Mouse (Mus musculus) right cerebral cortex, postnatal 10 days (tissue): ENCODE measurements around the gene 1700001C19Rik.

Source experiments
- DNase-seq, 2 experiments: peaks; one replicate each; pipeline ENCODE4 v3.0.0; 2021; ENCODE audit warnings: low spot score in 2 of 2

The 1700001C19Rik gene

DNA sequence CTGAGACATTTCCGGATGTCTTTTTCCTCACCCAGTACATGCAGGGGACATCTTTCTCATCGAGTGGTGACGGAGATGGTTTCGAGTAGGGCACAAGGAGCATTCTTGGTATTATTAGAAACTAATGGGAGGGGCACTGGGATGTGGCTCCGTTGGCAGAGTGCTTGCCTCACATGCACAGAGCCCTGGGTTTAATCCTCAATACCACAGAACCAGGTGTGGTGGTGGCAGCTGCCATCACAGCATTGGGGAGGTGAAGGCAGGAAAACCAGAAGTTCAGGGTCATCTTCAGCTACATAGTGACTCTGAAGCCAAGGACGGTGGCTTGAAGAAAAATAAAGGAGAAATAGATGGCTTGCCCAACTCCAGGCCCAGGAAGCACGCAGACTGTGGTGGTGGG is 25.0 kb upstream of the 1700001C19Rik start:
- DNase-seq: no peak

DNA sequence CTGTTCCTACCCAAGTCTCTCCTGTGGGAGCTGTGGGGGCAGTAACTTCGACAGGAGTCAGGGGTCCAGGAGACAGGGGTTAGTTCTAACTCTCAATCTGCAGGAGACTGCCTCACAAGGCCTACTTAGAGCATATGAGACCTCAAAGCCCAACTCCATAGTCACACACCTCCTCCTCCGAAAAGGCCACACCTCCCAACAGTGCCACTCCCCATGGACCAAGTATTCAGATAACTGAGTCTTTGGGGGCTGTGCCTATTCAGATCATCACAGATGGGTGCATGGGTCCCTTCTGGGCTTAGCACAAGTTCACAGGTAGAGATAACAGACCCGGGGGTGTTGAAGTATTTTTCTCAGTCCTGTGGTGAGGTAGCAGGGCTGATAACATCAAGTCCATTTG is 24.5 kb upstream of the 1700001C19Rik start:
- DNase-seq: no peak

DNA sequence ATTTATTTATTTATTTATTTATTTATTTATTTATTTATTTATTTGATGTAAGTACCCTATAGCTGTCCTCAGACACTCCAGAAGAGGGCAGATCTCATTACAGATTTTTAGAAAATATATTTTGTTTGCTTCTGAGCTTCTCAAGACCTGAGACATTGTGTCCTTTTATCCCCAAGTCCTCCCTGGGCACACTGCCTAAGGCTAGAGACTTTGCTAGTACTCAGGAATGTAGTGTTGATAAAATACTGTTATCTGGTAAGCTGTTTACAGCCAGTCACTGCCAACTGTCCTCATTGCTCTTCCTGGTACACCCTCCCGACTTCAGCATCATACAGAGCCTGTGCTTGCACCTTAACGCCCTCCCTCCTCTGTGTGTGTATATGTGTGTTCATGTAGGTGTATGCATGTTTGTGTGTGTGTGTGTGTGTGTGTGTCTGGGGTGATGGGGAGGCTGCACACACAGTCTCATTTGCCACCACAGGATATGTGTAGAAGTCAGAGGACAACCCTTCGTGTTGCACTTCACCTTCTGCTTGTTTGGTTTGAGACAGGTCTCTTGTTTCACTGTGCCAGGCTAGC is 22.3 kb upstream of the 1700001C19Rik start:
- DNase-seq: no peak

DNA sequence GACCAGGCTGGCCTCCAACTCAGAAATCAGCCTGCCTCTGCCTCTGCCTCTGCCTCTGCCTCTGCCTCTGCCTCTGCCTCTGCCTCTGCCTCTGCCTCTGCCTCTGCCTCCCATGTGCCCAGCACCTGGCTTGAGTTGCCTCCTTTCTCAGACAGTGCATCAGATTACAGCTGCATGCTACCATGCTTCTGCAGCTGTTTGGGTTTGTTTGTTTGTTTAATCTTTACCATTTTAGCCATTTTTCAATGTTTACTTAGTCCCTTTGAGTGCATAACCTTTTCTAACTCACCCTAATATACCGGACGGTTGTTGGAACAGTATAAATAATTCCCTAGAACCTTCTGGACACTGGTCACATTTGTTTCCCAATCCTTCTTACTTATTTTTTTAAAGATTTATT is 21.8 kb upstream of the 1700001C19Rik start:
- no peak for DNase-seq

DNA sequence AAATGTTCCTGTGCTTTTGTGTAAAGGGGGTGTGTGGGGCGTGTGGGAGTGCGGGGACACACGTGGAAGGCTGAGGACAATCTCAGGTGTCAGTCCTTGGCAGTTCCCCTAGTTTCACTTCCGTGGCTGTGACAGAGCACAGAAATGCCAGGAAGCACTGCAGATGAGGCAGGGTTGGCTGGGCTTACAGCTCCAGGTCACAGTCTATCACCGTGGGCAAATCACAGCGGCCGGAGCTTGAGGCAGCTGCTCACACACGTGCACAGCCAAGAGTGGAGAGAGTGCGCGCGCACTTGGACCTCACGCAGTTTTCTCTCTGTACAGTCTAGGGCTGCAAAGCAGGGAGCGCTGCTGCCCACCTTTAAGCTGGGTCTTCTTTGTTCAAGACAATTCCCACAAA is 21.1 kb upstream of the 1700001C19Rik start:
- no peak for DNase-seq

DNA sequence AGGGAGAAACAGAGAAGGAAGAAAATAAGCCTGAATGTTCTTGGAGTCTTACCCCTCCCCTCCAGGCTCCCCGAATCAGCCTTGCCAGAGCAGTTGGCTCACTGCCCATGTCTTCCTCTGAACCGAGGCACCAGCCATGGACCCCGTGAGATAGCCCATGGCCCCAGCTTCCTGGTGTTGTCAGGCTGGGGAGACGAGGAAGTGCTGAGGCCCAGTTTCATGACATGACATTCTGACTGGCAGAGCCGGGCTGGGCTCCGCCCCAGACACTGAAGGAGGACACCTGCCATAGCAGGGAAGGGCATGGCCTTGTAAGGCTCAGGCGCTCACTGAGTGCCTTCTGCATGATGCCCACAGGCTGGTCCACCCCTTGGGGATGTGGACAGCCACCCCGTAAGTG is 17.5 kb upstream of the 1700001C19Rik start:
- DNase-seq: peak; percentile 50 to 58

DNA sequence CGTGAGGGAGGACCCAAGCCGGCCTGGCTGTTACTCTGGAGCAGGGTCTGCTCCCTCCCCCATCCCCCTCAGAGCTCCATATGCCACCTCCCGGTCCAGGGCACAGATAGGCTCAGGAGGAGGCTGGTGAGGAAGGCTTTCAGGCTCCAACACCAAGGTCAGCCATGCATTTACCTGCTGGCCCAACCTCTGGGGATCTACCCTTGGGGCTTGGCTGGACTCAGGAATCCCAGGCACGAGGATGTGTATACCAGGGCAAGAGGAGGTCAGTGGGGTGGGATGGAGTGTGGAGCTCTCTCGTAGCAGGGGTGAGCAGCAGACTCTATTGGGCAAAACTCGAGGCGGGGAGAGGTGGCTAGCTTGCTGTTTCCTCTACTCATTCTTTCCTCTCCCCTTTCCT is 15.7 kb upstream of the 1700001C19Rik start:
- no peak for DNase-seq

DNA sequence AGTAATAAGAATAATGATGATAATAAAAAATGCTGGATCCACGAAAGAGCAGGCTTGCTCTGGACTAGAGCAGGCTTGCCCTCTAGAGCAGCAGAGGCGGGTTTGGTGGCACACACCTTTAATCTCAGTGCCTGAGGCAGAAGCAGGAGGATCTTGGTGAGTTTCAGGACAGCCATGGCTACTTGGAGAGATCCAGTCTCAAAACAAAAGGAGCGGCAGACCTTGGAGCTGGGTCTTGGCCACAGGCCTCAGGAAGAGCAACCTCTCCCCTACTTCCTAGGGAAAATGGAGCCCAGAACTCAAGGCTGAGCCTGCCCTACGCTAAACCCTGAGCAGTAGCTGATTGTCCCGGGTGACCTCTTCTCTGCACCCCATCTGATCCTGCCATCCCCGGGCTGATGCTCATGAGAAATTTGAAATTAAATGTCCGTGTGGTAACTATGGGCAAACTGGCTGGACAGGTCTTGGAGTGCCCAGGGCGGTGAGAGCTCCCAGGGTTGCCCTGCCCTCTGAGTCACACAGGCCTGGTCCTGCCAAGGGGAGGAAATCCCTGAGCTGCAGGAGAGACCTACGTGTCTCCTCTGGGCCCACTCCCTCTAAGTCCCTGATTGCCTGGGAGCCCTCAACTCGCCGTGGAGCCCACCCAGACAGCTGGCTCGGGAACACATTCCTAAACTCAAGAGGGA is 13.8 kb upstream of the 1700001C19Rik start:
- DNase-seq: no peak

DNA sequence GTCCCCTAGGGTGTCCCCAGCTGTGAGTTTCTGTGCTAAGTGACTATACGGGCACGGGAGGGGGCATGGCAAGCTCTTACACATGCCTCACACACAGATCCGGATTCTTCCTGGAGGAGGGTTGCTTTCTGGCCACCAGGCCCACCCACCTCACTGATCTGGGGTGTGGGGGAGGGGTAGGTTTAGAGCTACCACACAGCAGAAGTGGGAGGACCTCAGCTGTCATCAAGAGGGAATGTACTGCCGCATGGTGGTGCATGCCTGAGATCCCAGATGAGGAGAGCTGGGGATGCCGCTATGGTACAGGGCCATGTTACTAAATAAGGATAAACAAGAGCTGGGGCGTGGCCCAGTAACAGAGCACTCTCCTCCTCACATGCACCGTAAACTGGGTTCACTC is 13.1 kb upstream of the 1700001C19Rik start:
- DNase-seq: no peak

DNA sequence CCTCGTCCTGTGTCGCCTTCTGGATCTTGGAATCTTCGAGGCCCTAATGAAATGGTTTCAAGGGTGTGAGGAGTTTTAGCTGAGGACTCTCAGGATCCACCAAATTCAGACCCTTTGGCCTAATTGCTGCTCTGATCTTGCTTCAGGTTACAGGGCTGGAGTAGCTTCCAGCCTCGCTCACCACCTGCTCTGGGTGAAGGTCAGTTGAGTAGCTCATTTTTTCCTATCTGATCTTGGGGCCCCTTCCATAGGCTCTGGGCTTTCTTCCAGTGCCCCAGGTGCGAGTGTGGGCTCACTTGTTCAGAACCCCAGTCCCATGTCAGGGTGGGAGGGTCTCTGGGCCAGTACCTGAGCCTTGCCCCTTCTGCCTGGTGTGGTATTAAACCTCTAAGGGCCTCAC is 12.3 kb upstream of the 1700001C19Rik start:
- DNase-seq: no peak

DNA sequence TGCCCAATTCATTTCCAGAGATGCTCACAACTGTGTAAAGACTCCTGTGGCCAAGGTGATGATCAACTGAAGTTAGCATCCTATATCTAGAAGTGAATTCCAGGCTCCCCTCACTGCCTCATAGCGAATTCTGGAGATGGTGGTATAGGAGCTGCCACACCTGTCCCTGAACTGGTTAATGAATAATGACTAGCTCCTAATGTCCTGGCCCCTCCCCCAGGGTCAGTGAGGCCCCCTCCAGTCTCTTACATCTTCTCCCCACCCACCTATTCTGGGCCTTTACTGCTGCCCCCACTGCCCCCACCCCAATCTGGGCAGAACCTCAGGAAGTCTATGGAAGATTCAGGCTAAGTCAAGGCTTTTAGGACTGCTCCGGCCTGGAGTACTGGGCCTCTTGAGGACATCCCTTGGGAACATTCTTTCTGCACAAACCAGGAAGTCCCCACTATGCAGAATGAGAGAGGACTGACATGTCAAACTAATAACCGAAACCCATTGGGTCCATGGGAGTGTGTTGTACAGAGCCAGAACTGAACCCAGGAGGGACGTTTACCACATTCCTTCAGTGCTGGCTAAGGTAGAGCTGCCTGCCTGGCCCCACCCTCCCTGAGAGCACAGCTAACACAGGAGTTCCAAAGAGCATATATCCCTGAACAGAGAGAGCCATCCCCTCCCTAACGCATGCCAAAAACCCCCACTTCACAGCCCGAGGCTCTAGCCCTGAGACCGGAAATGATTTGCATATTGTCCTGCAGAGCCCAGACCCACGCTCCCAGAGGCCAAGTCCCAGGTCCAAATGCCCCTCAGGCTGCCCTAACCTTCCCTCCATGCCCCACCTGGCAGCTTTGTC is 11.6 kb upstream of the 1700001C19Rik start:
- DNase-seq: no peak

DNA sequence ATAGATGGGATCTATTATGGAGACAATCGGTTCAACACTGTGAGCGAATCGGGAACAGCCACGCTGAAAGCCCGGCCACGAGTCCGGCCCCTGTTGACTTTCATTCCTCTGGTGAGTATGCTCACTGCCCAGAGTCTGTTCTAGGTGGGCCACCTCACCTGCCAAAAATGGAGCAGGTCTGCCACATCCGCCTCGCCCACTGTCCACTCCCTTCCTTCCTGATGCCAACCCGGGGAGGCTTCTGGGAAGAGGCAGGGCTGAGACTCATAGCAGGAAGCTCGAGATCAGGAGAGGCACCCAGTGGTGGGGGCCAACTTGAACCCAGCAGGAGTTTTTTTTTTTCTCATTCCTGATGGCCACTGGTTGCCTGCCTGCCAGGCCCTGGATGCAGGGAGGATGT is 9.4 kb upstream of the 1700001C19Rik start:
- no peak for DNase-seq

DNA sequence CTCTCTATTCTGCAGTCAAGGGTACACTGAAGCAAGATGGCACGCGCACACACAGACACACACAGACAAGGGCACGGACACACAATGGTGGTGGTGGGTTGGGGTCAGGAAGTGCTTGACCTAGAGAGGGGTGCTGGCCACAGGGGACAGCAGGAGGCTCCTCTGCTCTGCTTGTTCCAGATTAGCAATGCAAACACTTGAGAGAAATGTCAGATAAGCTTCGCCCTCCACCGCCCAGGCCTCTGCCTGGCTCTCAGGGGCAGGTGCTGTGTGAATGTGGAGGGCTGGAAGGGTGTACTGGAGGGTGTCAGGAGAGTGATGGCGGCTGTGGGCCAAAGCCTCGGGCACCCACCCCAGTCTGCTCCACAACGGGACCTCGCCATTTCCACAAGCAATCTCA is 8.8 kb upstream of the 1700001C19Rik start:
- DNase-seq: no peak

DNA sequence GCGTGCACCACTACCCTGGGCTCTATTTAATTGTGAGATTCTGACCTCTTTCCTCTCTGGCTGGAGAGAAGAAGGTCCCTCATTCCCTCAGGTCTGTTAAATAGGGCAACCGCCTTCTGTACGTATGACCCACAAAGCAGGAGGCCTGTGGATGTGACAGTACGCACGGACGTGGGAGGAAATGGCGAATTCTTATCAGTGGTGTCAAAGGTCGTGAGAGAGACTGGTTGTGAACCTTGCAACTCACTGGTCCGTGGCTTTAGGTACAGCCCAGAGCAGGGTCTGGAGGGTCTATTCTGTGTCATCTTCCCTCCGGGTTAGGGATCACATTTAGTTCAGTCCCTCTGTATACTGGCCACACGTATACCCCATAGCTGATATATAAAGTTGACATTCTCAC is 8.3 kb upstream of the 1700001C19Rik start:
- DNase-seq: no peak

DNA sequence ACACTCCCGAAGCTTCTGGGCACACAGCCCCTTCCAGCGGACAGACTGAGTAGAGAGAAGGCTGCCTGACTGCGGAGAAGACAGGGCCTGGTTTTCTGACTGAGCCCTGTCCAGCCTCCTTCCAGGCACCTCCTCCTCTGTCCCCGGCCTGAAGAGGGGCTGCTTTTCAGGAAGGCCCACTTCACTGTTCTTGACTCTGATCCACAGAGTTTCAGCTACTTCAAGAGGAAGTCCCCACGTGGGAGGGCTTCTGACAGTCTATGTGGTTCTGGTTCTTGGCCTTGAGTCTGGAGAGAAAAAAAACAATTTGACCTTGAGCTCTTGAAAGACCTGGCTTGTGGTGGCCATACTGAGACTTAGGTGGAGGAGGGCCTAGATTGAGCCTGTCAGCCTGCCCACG is 6.9 kb upstream of the 1700001C19Rik start:
- DNase-seq: no peak

DNA sequence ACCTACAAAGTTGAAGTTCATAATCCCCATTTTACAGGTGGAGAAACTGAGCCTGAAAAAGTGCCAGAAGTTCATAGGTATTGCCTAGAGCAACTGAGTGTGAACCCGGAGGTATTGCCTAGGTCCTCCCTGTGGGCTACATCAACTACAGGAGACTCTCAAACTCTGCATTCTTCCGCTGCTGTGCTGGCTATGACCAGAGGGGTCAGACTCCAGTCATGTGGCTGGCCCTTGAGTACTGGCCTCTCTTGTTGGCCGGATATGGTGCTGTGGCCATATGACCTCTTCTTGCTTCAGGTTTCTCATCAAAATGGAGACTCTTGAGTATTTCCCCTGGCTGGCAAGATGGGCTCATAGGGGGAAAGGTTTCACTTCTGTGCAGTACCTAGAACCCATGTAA is 5.1 kb upstream of the 1700001C19Rik start:
- no peak for DNase-seq

DNA sequence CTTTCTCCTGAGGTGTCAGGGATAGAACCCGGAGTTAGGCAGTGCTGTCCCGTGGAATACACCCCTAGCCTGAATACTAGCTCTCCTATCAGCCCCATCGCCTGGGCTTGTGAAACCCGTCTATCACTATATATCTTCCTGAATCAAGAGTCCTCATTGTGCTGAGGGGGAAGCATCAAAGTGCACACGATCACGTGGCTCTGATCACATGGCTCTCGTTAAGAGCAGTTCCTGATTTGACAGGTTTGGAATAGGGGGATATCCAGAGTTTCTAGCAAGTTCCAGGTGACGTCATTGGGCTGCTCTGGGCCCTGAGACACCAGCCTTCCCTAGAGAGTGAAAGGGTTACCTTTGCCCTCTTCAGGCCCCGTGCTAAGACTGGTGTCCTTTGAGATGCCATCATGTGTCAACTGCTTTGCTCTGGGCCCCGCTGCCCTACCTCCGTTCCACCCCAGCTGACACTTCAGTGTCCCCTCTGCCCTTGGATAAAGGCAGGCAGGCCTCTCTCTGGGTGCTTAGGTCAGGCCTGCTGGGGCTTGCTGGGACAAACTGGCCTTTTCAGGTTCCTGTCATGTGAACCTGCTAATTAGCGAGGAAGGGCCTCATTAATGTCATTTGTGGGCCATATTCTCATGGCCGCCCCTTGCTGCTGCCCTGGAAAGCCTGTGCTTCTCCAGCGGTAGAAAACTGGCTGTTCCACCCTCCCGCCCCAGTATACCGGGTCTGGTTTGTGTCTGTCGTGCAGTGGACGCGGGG is 4.3 kb upstream of the 1700001C19Rik start:
- DNase-seq: no peak

DNA sequence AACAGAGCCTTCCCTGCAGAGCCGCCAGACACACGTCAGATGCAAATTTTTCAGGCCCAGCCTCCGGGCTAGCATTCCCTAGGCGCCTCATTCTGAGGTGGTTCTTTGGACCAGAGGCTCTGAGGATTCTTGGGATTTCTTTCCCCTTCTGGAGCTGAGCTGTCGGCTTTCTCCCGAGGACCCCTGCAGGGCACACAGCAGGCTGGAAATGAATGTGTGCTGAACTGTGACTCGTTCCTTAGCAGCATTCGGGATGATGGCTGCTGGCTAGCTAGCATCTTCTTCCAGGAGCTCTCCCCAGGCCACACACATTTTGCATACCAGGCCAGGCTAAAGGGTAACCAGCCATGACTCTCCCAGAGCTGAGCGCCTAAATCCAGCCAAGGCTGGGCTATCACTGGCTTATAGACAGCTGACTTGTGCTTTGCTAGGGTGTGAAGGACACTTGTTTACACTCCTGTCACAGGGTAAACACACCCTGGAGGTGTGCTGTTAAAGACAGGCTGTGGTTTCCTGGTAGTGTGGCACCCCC is 3.2 kb upstream of the 1700001C19Rik start:
- DNase-seq: no peak

DNA sequence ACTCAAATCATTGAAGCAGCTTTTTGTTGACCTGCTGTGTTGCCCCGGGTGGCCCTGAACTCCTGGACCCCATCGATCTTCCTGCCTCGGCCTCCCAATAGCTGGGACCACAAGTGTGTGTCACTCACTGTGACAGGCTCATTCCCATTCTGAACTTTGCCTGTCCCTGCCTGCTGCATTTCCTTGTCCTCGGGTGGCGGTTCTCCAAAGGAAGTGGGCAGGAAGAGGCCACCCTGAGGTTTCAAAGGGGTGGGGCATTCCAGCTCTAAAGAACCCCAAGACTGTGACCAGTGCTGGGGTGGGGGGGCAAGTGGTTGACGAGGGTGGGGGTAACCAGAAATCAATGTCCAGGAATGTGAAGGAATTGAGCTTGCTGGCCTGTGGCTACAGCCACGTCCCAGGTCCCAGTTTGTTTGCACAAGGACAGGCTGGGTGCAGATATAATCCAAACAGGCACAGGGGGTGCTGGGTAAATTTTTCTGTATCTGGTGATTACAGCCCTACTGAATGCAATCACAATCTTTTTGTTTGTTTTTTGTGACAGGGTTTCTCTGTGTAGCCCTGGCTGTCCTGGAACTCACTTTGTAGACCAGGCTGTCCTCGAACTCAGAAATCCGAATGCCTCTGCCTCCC is 2.3 kb upstream of the 1700001C19Rik start:
- DNase-seq: no peak

DNA sequence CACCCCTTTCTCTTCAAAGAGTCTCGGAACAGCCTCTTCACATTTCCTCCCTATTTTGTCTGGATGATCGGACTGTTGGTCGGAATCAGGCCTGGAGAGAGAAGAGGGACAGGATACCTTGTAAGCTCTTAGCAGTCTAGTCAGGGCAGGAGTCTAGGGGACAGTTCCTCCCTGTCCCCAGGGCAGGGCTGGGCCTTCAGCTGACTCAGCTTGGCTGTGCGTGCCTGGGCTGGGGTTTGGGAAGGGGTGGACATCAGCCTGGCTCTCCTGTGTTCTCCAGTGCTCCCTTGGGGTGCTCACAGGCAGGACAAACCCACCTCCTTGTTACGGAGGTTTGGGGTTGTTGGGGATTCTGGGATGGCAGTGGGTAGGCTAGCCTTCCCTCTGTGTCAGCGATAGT is 1.4 kb upstream of the 1700001C19Rik start:
- no peak for DNase-seq

DNA sequence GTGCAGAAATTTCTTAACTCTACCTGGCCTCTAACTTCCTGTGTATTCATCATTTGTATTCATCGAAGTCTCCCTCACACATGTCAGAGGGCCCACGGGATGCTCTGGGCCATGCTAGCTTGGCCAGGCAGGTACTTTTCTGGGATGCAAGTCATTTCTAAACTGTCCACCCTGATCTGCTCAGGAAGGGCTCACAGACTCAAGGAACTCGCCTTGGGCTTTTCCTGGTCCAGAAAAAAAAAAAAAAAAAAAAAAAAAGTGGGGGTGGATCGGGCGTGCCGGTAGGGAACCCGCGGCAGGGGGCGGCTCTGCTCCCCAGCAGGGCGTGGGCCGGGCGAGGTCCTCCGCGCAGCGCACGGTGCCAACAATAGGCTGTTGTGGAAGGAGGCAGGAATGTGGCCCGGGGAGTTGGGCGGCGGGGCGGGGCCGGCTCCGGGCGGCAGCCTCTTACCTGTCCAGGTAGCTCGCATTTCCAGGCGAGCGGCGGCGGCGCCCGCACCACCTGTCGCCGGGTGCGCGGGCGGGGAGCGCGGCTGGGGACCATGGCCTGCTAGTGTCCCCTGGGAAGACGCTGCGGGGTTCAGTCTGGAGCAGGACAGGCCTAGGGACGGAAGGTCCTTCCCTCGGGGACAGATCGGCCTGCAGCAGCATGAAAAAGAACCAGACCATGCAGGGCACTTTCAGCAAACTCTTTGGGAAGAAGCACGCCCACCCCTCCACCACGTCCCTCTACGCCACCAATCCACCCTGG is 845 bp downstream of the 1700001C19Rik start, which contains the start of gene AI661453:
TSS of gene AI661453 (plus strand) at position 460 of the 751 bp plus-strand sequence.
- DNase-seq: no peak
